Mouse (Mus musculus): ENCODE results near the gene Fzd2.

Gene Fzd2

DNA sequence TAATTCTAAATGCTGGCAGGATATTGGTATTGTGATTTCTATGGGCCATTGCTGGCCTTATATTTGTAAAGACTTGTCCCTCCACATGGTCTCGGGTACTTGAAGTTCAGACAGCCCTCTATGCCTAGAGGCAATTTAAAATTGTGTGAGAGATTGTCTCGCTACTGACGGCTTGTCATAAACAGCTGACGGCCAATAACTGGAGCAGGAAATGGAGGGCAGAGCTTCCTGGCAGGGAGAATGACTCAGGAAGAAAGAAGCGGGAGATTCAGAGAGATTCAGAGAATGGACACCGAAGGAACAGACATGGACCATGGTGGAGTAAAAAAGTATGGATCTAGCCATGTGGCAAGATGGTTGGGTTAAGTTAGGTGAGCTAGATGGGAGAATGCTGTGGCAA lies 52.7 kb downstream of the Fzd2 start:
- ATAC-seq (ENCODE audit: insufficient number of reproducible peaks, low FRiP score, low TSS enrichment) = no peak
